Mouse (Mus musculus) liver, embryonic 15.5 days (tissue): ENCODE results near the gene Krt35. TPM values are rescaled to one million over a fixed set of nuclear protein-coding genes. Genes with fewer than 3 reads are reported as not detected.

Experiments used
- ATAC-seq: fragments of 200-750 bp; cut with Nextera tagmentation; 2 replicates; pipeline ENCODE4 v1.8.0; 2017; ENCODE audit warnings: moderate number of reproducible peaks, mild to moderate bottlenecking, moderate library complexity; ENCODE audit not compliant: insufficient read depth
- H3K27ac ChIP-seq: fragments of 300-500 bp; sonication (generic); replicated peaks from 2 replicates; pipeline ENCODE4 v1.5.1; 2015; ENCODE audit warnings: mild to moderate bottlenecking, inconsistent platforms
- H3K27me3 ChIP-seq: fragments of 300-500 bp; sonication (generic); 2 replicates; pipeline ENCODE4 v1.6.1; 2015; ENCODE audit warnings: mild to moderate bottlenecking, inconsistent platforms
- H3K36me3 ChIP-seq: fragments of 300-500 bp; sonication (generic); replicated peaks from 2 replicates; pipeline ENCODE4 v1.6.1; 2015; ENCODE audit warnings: moderate library complexity, mild to moderate bottlenecking, inconsistent platforms
- H3K4me1 ChIP-seq: fragments of 300-500 bp; sonication (generic); replicated peaks from 2 replicates; pipeline ENCODE4 v1.6.1; 2015; ENCODE audit warnings: inconsistent platforms
- H3K4me2 ChIP-seq: fragments of 300-500 bp; sonication (generic); 2 replicates; pipeline ENCODE4 v1.6.1; 2015; ENCODE audit warnings: moderate library complexity, mild to moderate bottlenecking, inconsistent platforms
- H3K4me3 ChIP-seq: fragments of 300-500 bp; sonication (generic); replicated peaks from 2 replicates; pipeline ENCODE4 v1.5.1; 2015; ENCODE audit warnings: mild to moderate bottlenecking, inconsistent platforms
- H3K9ac ChIP-seq: fragments of 300-500 bp; sonication (generic); 2 replicates; pipeline ENCODE4 v1.6.1; 2015; ENCODE audit warnings: moderate library complexity, mild to moderate bottlenecking, inconsistent platforms
- H3K9me3 ChIP-seq: fragments of 300-500 bp; sonication (generic); replicated peaks from 2 replicates; pipeline ENCODE4 v1.6.1; 2016; ENCODE audit warnings: inconsistent platforms
- WGBS: fragments of 180-500 bp; shearing (Covaris S2); methylation state at CpG from one replicate; pipeline ENCODE4 v1.1.7; 2015; ENCODE audit warnings: mixed read lengths; ENCODE audit not compliant: insufficient replicate concordance; 5-methylcytosine and 5-hydroxymethylcytosine counted together
- polyA plus RNA-seq: library from polyadenylated mRNA; unstranded; fragments of >200 nt; fragmentation: Nextera tagmentation; extraction: Ambion mirVana; gene quantifications from 2 replicates; pipeline ENCODE4 v1.2.1, GENCODE M21; 2015

Gene Krt35
- polyA plus RNA-seq, 1 experiment from 2014 or later: not detected

DNA sequence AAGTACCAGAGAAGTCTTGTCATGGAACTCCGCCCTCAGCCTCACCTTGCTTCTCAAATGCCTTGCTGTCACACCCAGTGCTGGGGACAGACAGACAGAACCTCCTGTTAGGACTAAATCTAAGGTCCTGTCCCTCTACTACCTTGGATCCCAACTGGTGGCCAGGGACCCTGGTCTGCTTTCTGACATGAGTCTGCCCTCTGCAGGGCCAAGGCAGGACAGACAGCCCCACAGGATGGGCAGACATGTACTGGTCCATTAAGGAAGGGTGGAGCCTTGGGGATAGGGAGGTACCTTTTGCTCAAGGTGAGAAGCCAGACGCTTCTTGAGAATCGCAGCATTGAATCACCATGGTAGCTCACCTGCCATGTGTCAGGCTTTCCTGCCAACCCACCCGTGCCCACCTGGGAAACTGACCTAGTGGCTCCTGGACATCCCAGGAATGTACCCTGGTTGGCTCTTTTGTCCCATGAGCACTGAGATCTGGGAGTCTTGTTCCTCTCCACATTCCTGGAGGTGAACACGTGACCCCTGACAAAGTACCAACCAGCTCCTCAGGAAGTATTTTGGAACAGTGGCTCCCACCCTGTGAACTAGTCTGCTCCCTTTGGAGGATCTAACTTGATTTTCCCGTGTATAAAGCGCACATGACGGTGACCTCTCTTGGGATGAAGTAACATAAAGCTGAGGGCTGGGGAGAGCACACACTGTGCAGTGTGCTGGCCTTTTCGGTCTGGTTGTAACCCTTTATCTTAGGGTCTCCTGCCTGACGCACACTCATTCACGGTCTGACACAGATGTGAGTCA is 17.1 kb upstream of the Krt35 start:
- Histone ChIP-seq H3K27me3 (no peaks in the 10 kb centered on the region), H3K4me1 (no peaks in the 10 kb centered on the region), H3K9me3 (no peaks in the 10 kb centered on the region), H3K4me2 (no peak overlapping the region), H3K9ac (no peak overlapping the region), H3K27ac (no peak overlapping the region), H3K4me3 (no peak overlapping the region), H3K36me3 (no peaks in the 10 kb centered on the region)
- ATAC-seq: no peak
- WGBS: 60% methylated on average over 11 of the region's 11 CpGs

DNA sequence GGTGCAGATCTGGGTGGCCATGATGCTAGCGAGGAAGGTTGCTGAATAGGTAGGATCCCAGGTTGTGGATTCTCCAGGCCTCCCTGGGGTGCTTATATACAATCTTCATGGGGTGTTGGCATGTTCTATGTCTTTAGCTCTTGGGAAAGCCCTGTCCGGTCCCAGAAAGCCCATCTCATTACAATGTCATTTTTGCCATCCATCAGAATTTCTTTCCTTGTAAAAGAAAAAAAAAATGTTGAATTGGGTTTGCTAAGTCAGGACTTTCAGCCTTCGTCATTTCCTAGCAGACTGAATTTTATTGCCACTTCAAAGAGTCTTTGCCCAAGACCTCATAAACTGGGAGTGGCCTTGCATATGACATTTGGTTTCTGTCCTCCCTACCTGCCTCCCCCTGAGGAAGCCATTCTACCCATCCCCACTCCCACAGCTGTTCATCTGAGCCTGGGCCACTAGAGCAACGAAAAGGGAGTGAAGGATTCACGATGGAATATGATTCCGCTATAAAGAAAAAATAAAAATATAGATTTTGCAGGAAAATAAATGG is 9.6 kb upstream of the Krt35 start, which contains the start of gene Krt36:
Krt36 (minus strand) TSS at position 51 of the 547 bp plus-strand sequence.
- H3K9me3 ChIP-seq: no peaks in the 10 kb centered on the region
- no peak within 1 kb of the TSS for H3K4me2 ChIP-seq
- H3K36me3 ChIP-seq: no peaks in the 10 kb centered on the region
- no peak within 1 kb of the TSS for H3K27ac ChIP-seq
- H3K4me3 ChIP-seq: no peak within 1 kb of the TSS
- 59% methylated on average over 6 of the region's 6 CpGs for WGBS
- no peak within 1 kb of the TSS for H3K9ac ChIP-seq
- no peak for ATAC-seq
- H3K4me1 ChIP-seq: no peaks in the 10 kb centered on the region
- no peaks in the 10 kb centered on the region for H3K27me3 ChIP-seq

DNA sequence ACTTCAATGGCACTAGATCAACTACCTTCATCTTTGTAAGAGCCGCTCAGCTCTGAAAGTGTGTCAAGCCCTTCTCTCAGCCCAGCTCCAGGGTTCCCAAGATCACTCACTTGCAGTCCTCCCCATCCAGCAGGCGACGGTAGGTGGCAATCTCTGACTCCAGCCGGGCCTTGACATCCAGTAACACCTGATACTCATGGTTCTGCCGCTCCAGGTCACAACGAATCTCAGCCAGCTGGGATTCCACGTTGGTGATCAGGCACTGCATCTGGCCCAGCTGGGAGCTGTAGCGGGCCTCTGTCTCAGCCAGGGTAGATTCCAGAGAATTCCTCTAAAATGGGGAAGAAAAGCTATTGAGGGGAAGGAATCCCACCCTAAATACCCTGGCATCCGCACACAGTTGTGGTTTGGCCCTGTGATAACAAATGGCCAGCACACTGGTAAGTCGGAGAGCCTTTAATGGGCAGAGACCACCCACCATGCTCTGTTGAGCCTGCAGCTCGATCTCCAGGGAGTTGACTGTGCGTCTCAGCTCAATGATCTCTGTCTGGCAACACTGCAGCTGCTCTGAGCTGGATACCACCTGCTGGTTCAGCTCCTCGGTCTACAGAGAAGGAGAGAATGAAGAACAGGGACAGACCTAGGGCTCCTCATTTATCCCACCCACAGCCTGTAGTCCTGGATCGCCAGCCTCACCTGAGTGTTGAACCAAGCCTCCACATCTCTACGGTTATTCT is 6.8 kb upstream of the Krt35 start:
- no peaks in the 10 kb centered on the region for H3K36me3 ChIP-seq
- no peak overlapping the region for H3K4me3 ChIP-seq
- H3K4me2 ChIP-seq: no peak overlapping the region
- no peaks in the 10 kb centered on the region for H3K4me1 ChIP-seq
- H3K27me3 ChIP-seq: no peaks in the 10 kb centered on the region
- ATAC-seq: no peak
- no peak overlapping the region for H3K27ac ChIP-seq
- WGBS: 57% methylated on average over 15 of the region's 15 CpGs
- H3K9me3 ChIP-seq: no peaks in the 10 kb centered on the region
- H3K9ac ChIP-seq: no peak overlapping the region

DNA sequence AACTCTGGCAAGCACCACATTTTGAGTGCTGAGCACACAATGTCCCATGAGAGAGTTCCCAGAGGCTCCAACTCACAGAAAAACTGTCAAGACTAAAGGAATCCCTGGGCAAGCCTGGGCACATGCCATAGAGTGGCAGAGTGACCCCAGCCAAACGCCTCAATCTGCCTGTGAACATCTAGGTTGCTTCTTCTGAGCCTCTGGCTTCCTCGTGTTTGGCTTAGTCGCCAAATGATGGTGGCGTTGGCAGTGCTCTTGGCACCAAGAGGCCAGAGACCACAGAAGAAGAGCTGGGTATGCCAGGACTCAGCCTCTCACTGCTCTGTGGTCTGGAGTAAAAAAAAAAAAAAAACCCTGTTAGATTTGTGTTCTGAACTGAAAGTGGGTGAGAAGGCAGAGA is 4.3 kb upstream of the Krt35 start:
- Histone ChIP-seq H3K36me3 (no peaks in the 10 kb centered on the region), H3K27ac (no peak overlapping the region), H3K4me2 (no peak overlapping the region), H3K27me3 (no peaks in the 10 kb centered on the region), H3K4me3 (no peak overlapping the region), H3K9ac (no peak overlapping the region), H3K9me3 (no peaks in the 10 kb centered on the region), H3K4me1 (no peaks in the 10 kb centered on the region)
- 59% methylated on average over 4 of the region's 4 CpGs for WGBS
- no peak for ATAC-seq

DNA sequence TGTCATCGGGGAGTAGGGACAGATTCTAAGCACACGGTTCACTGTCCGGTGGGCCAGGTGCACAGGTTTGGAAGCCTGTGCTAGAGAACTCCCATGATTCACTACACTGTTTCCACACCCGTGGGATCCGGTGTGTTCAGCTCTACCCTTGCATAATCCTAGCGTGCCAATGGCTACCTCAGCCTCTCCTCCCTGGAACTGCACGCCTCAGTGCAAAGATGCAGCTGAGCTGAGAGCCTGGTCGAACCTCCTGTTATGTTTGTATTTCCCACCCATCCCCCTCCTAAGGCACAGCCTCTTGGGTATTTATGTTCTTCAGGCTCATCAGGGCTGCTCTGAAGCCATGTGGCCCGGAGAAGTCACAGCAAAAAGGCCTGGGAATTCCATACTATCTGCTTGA is 1.8 kb upstream of the Krt35 start:
- Histone ChIP-seq H3K4me1 (no peaks in the 10 kb centered on the region), H3K4me3 (no peak overlapping the region), H3K36me3 (no peaks in the 10 kb centered on the region), H3K9ac (no peak overlapping the region), H3K9me3 (no peaks in the 10 kb centered on the region), H3K27me3 (no peaks in the 10 kb centered on the region), H3K4me2 (no peak overlapping the region), H3K27ac (no peak overlapping the region)
- ATAC-seq: no peak
- WGBS: 60% methylated on average over 9 of the region's 9 CpGs

DNA sequence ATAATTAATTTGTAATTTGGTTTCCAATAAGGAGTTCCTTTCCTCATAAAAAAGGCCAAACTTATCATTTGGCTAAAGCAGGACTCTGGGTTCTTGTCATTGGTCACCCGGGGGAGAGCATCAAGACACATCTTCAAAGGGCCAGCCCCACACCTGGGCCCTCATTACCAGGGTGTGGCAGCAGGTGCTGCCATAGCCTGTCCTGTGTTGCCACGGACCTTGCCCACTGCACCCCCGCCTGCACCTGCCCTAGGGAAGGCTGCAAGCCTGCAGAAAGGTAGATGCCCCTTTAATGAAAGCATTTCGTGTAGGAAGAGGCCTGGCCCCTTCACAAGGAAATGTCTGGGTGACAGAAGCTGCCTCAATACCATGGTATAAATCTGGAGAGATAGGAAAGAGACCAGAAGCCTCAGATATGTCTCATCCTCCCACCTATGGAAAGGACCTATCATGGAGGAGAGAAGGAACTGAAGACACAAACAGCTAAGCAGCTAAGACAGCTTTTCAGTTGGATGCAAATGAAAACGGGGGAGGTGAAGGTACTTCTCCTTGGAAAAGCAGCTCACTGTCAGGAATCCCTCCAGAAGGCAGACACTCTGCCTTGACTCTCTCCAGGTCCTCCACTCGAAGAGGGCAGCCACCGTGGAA is 7.5 kb downstream of the Krt35 start:
- 40% methylated on average over 7 of the region's 7 CpGs for WGBS
- Histone ChIP-seq H3K4me3 (no peak overlapping the region), H3K27me3 (no peaks in the 10 kb centered on the region), H3K9me3 (no peaks in the 10 kb centered on the region), H3K4me1 (no peaks in the 10 kb centered on the region), H3K36me3 (no peaks in the 10 kb centered on the region), H3K4me2 (no peak overlapping the region), H3K9ac (no peak overlapping the region), H3K27ac (no peak overlapping the region)
- no peak for ATAC-seq

DNA sequence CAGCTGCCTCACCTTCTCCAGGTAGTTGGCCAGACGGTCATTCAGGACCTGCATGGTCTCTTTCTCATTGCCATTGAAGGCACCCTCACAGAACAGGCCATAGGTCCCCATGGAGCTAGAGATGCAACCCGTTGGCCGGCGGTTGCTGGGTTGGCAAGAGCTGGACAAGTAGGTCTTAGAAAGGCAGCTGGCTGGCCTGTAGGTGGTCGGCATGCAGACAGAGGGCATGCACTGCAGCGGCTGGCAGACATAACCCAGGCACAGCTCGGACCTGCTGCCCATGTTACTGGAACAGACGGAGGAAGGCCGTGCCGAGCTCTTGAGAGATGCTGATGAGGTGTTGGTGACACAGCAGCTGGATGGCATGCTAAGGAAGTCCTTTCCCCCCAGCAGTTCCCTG is 8.2 kb downstream of the Krt35 start, which contains the start of gene Krt32:
Krt32 (minus strand) TSS at position 366 of the 400 bp plus-strand sequence.
- ATAC-seq: no peak
- Histone ChIP-seq H3K9me3 (no peaks in the 10 kb centered on the region), H3K36me3 (no peaks in the 10 kb centered on the region), H3K27ac (no peak within 1 kb of the TSS), H3K4me3 (no peak within 1 kb of the TSS), H3K27me3 (no peaks in the 10 kb centered on the region), H3K4me2 (no peak within 1 kb of the TSS), H3K4me1 (no peaks in the 10 kb centered on the region), H3K9ac (no peak within 1 kb of the TSS)
- 79% methylated on average over 10 of the region's 10 CpGs for WGBS

DNA sequence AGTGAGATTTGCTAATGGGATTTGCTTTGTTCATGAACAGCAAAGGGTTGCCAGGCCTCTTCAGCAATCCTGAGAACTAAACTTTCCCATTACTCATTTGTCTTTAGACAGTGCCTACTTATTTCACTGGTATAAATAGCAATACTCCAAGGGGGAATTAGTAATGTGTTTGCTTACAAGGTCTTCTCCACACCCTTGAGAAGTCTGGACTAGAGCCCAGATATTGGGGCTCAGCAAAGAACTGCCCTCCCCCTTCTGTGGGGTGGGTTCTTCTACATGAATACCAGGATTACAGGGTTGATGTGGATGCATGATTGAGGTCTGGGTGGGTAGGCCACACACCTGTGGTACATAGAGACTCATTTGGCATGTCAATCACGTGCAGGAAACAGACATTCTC is 22.2 kb downstream of the Krt35 start:
- 21% methylated on average over 1 of the region's 1 CpGs for WGBS
- H3K4me2 ChIP-seq: no peak overlapping the region

DNA sequence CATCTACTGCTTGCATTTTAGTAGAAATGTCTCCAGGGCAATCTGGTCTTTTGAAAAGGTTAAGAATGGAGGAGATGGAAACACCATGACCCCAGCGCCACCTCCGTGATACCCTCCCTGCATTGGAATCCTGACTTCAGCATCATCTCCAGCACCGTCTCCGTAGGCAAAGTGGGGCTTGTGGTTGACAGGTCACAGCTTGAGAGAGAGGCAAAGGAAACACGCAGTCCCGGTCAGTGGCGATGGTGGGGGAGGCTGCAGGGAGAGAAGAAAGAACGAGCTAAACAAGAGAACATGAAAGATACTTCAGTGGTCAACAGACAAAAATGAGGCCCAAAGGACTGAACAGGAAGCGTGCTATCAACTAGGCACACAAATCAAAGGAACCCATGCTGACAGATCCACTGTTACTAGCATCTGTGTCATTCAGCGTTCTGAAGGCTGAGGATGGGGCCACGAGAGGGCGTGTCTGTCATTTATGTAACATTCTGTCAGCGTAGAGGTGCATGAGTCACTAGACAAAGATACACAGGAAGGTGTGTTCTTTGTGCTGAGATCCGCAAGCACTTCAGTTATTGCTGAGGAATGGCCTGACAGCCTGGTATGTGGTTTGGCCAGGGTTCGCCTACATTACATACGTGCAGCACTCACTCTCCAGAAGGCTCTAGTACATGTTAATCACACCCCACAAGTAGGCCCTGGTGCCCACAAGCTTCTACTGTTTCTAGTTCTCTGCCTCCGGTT is 28.6 kb downstream of the Krt35 start:
- Histone ChIP-seq H3K9ac (no peak overlapping the region), H3K36me3 (no peaks in the 10 kb centered on the region), H3K4me3 (no peak overlapping the region), H3K27me3 (no peaks in the 10 kb centered on the region), H3K9me3 (no peaks in the 10 kb centered on the region), H3K4me1 (no peaks in the 10 kb centered on the region), H3K4me2 (no peak overlapping the region), H3K27ac (no peak overlapping the region)
- 62% methylated on average over 17 of the region's 17 CpGs for WGBS
- ATAC-seq: no peak

More for the DNA sequence above, 22.2 kb downstream of the Krt35 start:
- Histone ChIP-seq H3K36me3 (no peaks in the 10 kb centered on the region), H3K4me3 (no peak overlapping the region), H3K9me3 (no peaks in the 10 kb centered on the region), H3K27me3 (no peaks in the 10 kb centered on the region), H3K27ac (no peak overlapping the region), H3K9ac (no peak overlapping the region), H3K4me1 (no peaks in the 10 kb centered on the region)
- no peak for ATAC-seq

DNA sequence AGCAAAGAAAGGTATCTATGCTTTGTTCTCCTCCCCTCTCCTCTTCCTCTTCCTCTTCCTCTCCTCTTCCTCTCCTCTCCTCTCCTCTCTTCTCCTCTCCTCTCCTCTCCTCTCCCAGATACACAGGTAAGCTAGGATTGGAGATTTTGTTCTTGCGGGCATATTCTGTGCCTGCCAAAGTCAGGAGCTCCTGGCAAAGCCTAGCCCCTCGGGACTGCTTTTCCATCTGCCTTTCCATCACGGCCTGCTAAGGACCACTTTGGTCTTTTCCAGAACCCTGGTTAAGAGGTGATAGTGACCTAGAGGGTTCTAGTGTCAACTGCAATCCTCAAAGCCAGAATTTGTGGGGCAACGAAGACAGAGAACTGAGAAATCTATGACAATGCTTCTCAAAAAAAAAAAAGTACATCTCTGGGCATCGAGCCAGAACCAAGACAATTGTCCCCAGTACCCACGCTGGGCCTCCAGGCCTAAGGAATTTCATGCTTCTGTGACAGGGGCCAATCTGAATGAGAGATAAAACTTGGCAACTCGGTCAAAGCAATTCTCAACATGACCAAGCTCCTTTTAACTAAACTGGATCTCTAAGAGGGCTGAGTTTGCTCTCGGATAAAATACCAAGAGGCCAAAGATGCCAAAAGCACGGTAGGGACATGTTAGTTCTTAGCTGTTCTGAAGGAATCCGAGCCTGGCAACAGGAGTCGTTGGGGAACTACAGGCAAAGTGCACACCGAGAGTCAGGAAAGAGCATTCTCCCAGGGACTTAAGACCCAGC is 29.6 kb downstream of the Krt35 start:
- Histone ChIP-seq H3K4me2 (no peak overlapping the region), H3K9me3 (no peaks in the 10 kb centered on the region), H3K27ac (no peak overlapping the region), H3K4me3 (no peak overlapping the region), H3K4me1 (no peaks in the 10 kb centered on the region), H3K36me3 (no peaks in the 10 kb centered on the region), H3K27me3 (no peaks in the 10 kb centered on the region), H3K9ac (no peak overlapping the region)
- no peak for ATAC-seq
- 59% methylated on average over 12 of the region's 12 CpGs for WGBS
